Mouse (Mus musculus): Measurements from ENCODE around the gene Il17re.

The Il17re gene

DNA sequence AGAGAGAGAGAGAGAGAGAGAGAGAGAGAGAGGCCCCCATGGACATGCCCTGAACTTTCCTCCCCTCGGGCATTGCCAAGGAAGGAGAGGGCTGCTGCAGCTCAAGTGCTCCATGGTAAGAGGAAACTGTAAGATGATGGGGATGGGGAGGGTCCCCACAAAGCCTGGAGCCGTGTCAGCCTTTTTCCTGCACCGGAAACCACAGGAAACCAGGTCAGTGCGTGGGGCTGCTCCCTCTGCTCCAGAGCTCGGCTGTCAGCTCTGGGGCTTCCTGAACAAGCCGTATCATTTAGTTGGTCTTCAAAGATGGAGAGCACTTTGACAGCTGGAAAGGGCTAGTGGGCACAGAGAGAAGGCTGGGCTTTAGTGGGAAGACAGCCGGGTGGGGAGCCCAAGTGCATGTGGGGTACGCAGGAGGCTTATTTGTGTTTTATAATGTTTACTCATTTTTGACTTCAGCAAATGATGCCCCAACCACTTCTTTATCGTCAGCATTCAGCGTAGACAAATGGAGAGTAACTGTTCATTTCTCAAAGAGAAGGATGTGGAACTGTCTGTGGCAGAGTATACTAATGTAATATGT lies at the start of gene Il17re:
TSS of gene Il17re (plus strand) at position 533 of the 583 bp plus-strand sequence.
- DNase-seq, result no peak

DNA sequence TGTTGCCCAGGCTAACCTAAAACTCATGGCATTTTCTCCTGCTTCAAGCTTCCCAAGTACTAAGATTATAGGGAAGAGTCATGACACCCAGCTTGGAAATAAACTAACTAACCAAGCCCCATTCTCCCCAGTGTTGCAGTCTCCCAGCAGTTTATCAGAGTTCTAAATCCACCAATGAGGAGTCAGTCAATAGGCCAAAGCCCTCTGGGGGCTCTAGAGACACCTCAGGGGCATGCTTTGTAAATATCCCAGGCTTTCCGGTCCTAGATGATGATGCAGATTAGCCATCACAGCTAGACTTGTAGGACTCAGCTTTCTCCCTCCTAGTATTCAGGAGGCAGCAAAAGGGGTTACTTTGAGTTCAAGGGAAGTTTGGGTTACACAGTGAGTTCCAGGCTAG lies 48.3 kb upstream of the Il17re start:
- DNase-seq, result no peak

DNA sequence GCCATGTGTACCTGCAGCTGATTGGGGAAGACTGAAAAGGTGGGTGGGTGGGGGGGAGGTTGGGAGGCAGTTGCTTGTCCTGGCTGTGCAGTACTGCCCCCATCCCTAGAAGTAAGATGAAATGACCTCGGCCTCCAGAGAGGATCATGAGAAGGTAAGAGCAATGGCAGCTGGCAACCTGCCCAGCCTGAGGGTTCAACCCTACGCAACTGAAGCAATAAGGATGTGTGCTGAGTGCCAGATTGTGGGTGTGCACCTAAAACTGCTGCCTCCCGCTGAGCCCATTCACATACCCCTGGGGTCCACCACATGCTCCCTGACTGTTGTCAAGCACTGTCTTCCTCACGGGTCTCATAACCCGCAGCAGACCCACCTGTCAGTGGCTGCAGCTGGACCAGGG lies 41.9 kb upstream of the Il17re start:
- no peak for DNase-seq

DNA sequence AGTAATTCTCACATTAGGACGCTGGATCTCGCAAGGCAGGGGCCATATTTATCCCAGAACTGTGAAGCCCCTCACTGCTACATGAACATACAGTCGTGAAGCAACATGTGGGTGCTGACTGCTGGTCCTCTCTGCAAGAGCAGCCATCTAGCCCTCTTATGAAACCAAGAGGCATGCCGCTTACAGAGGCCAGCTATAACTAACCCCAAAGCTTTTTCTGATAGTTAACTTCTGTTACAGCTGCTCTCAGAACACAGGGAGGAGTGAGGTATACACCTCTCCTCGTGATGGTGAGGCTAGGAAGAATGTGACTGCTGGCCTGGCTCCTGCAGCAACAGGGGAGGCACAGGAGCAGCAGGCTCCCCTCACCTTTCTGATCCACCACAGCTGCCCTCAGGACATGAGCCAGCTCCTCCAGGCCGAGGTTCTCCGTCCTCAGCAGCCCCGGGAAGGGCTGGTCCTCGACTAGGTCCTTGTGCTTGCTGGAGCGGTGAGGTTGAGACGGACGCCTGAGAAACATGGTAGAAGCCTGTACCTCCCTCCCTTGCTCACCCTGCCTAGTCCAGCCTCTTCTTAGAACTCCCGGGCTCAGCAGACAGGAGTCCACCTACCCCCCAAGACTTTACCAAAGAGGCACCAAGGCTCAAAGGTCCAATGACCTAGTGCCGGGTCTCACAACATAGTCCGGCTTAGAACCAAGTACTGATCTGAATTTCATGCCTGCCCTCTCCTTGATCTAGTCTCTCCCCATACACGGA lies 39.7 kb upstream of the Il17re start:
- peak; percentile 26 for DNase-seq

DNA sequence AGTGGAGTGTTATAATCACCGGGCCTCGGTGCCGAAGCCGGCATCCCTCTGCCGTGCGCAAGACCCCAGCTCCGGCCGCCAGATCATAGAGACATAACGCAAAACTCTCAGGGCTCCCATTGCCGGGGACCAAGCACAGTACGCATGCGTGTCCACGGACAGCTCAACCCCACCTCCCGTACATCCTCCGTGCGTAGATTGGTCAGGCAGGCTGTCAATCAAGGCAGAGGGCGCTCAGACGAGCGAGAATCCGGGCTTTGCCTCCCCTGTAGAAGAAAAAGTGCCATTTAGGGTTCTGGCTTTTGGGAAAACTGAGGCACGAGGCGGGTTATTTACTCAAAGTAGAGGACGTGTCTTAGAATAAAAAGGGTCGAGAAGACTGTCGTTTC lies 39.1 kb upstream of the Il17re start, which contains the start of gene Rpusd3:
TSS of gene Rpusd3 (minus strand) at position 142 of the 389 bp plus-strand sequence.
- DNase-seq, result peak; percentile 100

DNA sequence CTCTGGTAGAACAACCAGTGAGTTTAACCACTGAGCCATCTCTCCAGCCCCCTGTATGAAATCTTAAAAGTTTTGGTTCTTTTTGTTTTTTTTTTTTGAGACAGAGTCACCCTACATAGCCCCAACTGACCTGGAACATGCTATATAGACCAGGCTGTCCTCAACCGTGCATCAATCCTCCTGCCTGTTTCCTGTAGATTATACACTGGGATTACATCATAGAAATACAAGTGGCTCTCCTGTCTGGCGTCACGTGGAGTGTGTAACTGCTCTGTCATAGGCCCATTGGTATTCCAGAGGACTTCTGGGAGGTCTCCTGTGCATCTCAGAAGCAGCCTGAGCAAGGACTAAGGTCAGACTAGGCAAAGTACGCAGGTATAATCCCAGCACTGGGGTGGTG lies 35.3 kb upstream of the Il17re start:
- DNase-seq, result no peak

DNA sequence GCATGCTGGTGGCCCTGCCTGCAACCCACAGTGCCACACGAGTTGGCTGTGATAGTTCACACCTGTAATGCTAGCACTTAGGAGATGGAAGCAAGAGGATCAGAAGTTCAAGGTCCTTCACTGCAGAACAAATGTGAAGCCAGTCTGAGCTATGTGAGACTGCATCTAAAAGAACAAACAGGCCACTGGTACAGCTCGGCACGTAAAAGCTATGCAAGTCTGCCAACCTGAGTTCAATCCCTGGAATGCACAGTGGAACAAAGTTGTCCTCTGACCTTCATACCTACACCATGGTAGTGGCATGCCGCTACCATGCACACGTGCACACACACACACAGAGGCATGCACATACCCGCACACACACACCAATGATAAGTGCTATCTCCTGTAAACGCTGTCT lies 34.1 kb upstream of the Il17re start:
- no peak for DNase-seq

DNA sequence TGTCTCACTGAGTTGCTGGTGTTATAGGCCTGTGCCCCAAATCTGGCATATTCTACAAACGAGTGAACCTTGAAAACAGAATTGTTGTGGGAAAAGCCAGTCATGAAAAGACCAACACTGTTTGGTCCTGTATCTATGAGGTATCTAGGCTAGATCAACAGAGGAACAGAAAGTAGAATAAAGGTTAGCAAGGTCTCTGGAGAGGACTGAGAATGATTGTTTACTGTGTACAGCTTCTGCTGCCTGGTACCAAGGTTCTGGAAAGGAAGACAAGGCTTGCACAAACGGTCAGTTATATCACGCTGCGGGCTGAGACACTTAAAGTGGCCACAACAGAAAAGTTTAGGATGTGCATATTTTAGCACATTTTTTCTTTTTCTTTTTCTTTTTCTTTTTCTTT lies 31.6 kb upstream of the Il17re start:
- DNase-seq, result no peak

DNA sequence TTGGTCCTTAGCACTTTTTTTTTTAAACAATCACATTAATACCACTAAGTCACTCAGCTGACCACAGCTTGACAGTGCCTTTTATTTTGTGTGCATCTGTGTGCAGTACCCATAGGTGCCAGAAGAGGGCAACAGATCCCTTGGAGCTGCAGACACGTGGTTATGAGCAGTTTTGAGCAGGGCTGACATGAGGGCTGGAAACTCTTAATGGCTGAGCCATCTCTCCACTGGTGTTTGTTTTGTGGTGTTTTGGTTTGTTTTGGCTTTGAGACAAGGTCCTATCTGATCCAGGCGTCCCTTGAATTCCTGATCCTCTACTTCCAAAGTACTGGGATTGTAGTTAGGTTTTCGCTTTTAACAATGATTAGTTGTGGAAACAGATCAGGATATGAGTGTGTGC lies 30.9 kb upstream of the Il17re start:
- peak; percentile 46 for DNase-seq

DNA sequence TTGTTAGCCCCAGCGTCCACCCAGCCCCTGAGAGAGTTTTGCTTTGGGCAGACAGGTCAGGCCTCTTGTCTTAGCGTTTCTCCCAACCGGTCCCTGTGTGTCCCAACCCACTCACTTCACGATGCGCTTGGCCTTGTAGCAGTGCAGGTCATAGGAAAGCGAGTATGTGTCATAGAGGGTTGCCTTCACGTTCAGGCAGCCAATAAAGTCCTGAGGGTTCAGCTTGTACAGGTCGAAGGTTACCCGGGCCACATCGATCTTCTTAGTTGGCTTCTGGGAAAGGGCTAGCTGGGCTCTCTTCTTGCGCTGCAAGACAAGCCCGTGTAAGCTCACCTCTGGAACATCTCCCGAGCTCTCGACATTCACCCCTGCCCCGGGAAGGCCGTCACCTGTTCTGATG lies 30.3 kb upstream of the Il17re start:
- DNase-seq, result no peak

DNA sequence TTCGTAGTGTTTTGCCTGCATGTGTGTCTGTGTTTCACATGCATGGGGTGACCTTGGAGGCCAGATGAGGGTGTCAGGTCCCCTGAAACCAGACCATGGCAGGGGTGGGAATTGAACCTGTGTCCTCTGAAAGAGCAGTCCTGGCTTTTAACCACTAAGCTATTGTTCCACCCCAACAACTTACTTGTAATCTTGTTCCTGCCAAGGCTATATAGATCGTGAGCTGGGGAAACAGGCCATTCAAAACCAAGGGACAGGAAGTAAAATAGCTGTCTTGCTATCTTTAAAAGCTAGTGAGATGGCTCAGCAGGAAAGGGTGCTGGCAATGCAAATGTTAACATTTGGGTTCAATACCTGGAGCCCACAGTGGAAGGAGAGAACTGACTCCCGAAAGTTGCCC lies 28.3 kb upstream of the Il17re start:
- no peak for DNase-seq

DNA sequence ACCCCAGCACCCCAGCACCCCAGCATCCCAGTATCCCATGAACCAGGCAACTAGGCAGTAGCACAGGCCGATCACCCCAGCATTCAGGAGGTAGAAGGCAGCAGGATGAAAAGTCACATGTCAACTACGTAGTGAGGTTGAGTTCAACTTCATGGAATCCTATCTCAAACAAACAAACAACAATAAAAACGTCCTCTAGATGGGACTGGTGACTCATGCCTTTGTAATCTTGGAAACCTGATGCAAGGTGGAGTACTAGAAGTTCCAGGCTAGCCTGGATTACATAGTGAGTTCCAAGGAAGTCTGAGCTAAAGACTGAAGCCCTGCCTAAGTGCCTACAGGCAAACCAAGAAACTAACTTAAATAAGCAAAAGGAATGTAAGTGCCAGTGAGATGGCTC lies 27.4 kb upstream of the Il17re start:
- no peak for DNase-seq

DNA sequence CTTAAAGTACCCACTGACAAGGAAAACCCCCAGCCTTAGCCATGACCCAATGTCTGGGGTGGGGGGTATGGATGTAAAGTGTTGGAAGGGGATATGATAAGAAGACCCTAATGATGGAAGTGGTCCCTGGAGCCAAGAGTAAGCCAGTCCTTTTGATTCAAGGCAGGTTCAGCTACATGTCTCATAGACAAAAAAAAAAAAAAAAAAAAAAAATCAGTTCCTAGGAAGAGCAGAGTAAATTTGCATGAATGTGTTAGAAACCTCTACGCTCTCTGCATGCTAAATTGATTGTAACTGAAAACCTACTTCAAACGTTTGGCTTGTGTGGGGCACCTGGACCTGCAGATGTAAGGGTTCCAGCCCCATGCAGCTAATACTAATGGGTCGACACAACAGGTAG lies 26.5 kb upstream of the Il17re start:
- DNase-seq, result no peak

DNA sequence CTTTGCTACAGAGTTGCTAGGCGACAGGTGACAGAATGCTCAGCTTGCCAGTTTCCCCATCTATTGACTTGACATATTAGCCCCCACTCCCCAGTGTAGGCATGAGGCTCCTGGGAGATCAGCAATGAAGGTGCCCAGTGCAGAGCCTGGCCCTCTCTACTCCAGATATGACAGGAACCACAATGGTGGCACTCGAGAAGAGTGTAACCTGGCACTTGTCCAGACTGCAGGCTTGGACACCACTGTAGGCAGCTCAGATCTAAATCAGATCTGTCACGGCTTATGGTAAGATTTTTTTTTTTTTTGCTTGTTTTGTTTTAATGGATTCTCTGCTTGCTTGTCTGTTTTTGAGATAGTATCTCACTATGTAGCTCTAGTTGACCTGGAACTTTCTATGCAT lies 24.6 kb upstream of the Il17re start:
- no peak for DNase-seq

DNA sequence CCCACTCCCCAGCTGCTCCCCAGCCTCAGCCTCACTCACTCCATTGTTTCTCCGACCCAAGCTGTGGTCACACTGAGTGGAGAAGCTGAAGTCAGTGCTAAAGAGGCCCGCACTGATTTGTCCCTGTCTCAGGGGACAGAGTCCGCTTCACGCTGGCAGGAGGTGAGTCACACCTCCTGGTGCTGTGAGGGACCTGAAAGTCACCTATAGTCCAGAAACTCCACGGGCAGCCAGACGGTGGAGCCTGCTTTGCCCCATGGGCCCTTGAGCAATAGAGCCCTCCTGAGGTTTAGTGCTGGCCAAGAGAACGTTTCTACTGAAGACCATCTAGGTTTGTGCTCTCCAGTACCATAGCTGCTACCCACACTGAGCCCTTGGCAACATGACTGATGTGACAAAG lies 23.6 kb upstream of the Il17re start:
- no peak for DNase-seq

DNA sequence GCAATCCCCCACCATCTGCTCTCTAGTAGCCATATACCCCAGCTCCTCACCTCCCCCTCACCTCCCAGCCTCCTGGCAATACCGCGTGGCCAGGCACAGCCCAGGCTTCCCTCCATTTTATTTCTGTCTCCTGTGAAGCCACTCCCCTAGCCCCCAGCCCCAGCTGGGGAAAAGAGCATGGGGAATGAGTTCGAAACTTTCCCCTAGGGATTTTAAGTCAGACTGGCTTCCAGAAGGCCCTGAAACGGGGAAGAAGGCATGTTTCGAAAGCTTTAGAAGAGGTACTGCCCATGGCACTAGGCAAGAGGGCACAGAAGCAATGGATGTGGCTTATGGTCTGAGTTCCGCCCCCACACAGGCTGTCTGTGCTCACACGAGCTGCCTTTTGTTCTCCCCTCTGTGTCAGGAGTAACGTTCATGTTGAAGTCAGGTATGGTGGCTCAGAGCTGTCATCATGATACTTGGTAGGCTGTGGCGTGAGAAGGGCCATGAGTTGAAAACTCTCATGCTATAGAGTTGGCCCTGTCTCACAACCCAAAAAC lies 22.5 kb upstream of the Il17re start, which contains the start of gene Cidec:
TSS of gene Cidec (minus strand) at position 97 of the 542 bp plus-strand sequence.
- DNase-seq, result no peak

DNA sequence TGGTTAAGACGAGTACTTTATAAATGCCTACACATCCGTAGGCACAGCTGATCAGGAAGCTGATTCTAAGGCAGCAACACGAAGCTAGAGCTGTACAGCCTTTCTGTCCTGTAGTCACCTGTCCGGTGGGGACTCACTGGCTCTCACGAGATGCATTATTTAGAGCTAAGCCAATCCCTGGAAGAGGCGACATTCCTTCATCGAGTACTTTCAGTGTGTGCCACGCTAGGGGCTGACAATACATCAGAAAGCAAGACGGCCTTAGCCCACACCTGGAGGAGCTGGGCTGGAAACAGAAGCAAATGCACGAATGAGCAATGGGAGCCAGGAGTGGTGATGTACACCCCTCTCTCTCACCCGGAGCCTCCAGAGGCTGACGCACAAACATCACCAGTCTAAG lies 21.1 kb upstream of the Il17re start:
- no peak for DNase-seq

DNA sequence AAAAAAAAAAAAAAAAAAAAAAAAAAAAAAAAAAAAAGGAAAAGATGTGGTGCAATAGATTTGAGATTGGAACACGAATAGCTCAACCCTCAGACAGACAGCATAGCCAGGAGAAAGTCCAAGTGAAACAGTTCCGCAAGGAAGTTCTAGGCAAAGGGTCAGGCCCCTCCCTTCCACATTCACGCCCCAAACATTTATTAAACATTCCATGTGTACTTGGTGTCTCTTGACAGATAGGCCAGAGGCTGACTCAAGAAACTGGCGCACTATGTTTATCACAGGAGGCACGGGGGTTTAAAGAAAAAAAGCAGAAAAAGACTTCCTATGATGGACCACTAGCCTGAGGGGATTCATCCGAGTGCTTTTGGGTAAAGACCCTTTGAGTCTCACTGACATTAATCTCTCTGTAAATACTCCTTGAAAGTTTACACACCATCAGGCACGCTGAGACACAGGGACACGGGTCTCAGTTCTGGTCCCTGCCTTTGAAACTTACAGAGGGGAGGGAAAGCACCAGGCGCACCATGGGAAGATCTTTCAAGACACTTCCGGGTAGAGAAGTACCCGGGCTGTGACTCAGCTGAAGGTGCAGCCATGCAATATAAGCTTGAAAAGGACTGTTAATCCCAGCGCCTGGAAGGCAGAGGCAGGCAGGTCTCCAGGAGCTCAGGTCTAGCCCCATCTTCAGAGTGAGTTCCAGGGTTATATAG lies 19.4 kb upstream of the Il17re start:
- no peak for DNase-seq

DNA sequence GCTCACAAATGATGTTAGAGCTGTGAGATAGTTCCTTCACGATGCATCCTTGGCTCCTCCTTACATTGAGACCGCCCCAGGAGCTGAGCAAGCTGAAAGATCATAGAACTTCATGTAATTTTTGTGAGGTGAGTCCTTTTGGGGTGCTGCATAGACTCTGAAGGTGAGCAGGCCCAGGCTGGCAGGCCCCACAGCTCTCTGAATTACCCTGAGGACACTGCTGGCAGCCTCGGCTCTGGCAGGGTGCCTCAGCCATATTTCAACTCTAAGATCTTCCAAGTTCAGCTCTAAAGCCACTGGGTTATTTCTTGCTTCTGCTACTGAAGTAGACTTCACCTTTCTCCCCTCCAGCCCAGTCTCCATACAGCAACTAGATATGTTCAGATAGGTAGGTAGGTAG lies 17.6 kb upstream of the Il17re start:
- DNase-seq, result no peak

DNA sequence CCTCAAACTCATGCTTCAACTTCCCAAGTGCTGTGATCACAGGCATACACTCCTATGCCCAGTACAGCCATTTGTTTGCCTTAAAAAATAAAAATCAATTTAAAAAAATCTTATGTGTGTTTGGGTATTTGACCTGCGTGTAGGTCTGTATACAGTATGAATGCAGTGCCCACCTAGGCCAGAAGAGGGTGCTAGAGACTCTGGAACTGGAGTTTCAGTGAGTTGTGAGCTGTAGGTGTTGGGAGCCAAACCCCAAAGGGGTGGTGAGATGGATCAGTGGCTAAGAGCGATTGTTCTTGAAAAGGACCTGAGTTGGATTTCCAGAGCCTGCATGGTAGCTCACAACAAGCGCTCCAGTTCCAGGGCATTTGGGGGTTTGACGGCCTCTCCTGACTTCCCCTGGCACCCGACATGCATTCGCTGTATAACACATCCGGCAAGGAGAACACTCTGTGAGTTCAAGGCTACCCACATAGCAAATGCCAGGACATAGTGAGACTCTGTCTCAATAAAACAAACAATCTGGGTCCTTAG lies 17.1 kb upstream of the Il17re start:
- peak; percentile 72 for DNase-seq

DNA sequence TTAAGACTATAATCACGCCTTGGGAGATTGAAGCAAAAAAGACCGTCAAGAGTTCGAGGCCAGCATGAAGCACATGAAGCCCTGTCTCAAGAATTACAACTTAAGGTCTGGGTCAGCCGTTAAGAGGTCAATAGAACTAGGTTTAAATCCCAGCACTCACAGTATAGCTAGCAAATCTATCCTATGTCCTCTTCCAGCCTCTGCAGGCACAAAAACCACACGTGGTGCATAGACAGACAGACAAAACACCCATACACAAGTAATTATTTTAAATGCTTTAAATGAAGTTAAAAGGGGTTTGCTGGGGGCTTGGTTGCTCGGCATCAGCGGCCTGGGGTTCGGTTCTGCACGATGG lies 16.2 kb upstream of the Il17re start:
- no peak for DNase-seq

DNA sequence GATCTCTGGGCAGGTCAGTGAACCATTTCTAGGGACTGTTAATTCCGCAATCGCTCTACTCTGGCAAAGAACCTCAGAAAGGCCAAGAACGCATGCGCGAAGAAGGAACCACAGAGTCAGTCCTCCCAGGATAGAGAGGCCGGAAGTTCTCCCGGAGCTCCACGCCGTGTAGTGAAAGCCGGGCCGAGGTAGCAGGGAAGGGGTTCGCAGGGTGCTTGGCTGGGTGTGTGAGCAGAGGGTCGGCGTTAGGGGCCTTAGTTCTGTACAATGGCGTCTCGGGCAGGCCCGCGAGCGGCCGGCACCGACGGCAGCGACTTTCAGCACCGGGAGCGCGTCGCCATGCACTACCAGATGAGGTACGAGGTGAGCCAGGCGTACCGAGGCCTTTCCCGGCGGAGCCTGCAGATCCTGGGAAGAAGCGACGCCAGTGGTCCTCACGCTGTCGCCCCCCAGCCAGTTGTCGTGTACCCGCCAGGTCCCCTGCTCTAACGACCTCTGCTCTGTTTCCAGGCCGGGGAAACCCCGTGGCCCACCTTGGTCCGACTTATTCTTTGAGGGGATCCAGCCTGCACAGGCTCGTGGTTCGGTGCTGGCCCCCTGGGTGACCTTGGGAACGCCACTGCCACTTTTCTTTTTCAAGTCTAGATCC lies 15.7 kb upstream of the Il17re start, which contains the start of gene Jagn1:
TSS of gene Jagn1 (plus strand) at position 128 of the 649 bp plus-strand sequence.
- DNase-seq, result peak; percentile 85

DNA sequence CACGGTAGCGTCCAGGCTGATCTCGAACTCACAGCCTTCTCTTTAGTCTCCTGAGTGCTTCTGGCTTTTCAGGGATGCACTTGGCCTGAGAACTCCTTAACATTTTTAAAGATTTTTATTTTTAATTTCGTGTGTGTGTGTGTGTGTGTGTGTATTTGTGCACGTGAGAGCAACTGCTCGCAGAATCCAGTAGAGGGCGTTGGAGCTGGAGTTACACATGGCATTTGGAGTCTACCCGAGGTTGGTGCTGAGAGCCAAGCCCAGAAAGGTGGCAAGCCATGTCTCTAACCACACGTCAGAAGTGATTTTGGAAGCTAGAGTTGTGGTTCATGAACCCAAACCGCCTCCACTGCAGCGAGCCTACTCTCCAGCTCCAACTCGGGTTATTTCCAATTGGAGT lies 15.2 kb upstream of the Il17re start:
- no peak for DNase-seq

All from right cerebral cortex, postnatal 4 days (tissue).